8 mouse cellular contexts compared by ENCODE assay signal in the genomic region with DNA sequence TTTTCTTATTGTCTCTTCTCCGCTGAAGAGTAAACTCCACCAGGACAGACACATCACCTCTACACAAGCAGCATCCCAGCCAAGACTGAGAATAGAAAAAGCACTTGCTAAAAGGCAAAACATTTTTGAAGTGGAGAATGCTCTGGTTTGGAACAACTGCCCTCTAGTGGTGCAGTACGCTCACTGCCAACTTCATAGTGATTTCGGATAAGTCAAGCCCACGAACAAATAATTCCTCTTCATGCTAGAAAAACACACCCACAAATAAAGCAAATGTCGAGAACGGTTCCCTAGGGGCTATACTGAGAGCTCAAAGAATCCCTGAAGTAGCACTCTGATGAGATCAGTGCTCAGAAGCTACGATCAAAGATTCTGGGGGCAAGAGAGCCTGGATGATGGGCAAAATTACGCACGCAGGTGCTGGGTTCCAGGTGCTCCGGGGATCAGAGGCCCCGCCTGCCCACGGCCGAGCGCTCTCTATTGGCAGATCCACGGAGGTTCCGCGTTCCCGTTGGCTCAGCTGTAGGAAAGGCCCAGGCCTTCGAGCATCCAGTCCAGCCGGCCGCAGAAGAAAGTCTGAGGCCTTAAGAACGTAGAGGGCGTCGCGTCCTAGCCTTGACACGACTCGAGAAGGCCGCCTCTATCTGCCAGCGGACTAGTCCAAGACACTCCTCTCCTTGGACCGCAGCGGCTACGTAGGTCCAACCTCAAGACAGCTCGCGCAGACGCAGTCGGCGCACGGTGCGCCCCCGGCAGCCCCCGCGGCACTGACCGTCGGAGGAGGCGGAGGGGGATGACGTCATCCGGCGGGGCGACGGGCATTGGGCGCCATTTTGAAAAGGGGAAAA. TPM values are rescaled to one million over a fixed set of nuclear protein-coding genes. Genes with fewer than 3 reads are reported as not detected.
DNase-seq lines count a peak whose midpoint lies in the region; ATAC-seq lines count a peak whose summit lies in the region.

TSS of gene Ppp2r2d (plus strand) at position 536 of the 848 bp plus-strand sequence.
TSS of gene Mapk1ip1 (minus strand) at position 730 of the 848 bp plus-strand sequence.

- peak within 1 kb of the TSS; percentile 94 for H3K27ac ChIP-seq in hindbrain, embryonic 11.5 days (ENCODE audit: low read depth, low read length)

- H3K9me3 ChIP-seq in hindbrain, embryonic 11.5 days (ENCODE audit: control insufficient read depth, low read length), result no peaks in the 10 kb centered on the region

- DNase-seq in Muller cell, postnatal 12 days (ENCODE audit: inconsistent ontology term), result peak; percentile 98
- DNase-seq in cerebellum, adult 9-11 months, result peak; percentile 97
- peak; percentile 86 to 95 for DNase-seq in frontal cortex, adult 2 months (ENCODE audit: extremely low spot score in 1 of 2, low spot score in 1 of 2)
- peak; percentile 98 for DNase-seq in hindbrain, embryonic 11.5 days (ENCODE audit: low spot score)
- peak; percentile 97 for DNase-seq in layer of hippocampus, postnatal 10 days (ENCODE audit: low spot score in 2 of 2)
- DNase-seq in lung, postnatal 10 days, result peak; percentile 98
- peak; percentile 97 for DNase-seq in ovary, postnatal 36 days (ENCODE audit: low spot score)
- DNase-seq in thymus, postnatal 25 days, result peak; percentile 94

- H3K27me3 ChIP-seq in hindbrain, embryonic 11.5 days (ENCODE audit: control insufficient read depth, insufficient read depth, low read length), result no peaks in the 10 kb centered on the region

- under 1% methylated on average over 50 of the region's 51 CpGs for WGBS in hindbrain, embryonic 11.5 days

- H3K4me2 ChIP-seq in hindbrain, embryonic 11.5 days (replicated peaks; ENCODE audit: low read depth, low read length), result peak within 1 kb of the TSS; percentile 85

- peak within 1 kb of the TSS; percentile 98 for H3K4me3 ChIP-seq in hindbrain, embryonic 11.5 days (ENCODE audit: low read depth, low read length)

- peak within 1 kb of the TSS; percentile 94 for H3K9ac ChIP-seq in hindbrain, embryonic 11.5 days (ENCODE audit: low read depth, low read length)

- H3K4me1 ChIP-seq in hindbrain, embryonic 11.5 days (replicated peaks; ENCODE audit: control insufficient read depth, insufficient read depth, low read length), result peaks cover 11% of the 10 kb centered on the region

- no peaks in the 10 kb centered on the region for H3K36me3 ChIP-seq in hindbrain, embryonic 11.5 days (ENCODE audit: control insufficient read depth, insufficient read depth, low read length)

- peak; percentile 93 for ATAC-seq in hindbrain, embryonic 11.5 days (ENCODE audit: low FRiP score)

RNA-seq across cellular contexts. Expression of gene Ppp2r2d, which starts in this region (rescaled TPM):
- polyA plus RNA-seq in frontal cortex, adult 2 months (2012; rRNA removed), result 62.3 and 64.9 TPM in 2 replicates
- 80.0 and 88.5 TPM in 2 replicates for polyA plus RNA-seq in hindbrain, embryonic 11.5 days (2014; fragmentation: Nextera tagmentation; extraction: Ambion mirVana)
- total RNA-seq in layer of hippocampus, postnatal 10 days (2021), result 10 to 100 TPM; 93.4 to 95.9 TPM

RNA-seq across cellular contexts. Expression of gene Mapk1ip1, which starts in this region (rescaled TPM):
- 94.0 and 97.6 TPM in 2 replicates for polyA plus RNA-seq in frontal cortex, adult 2 months (2012; rRNA removed)
- polyA plus RNA-seq in hindbrain, embryonic 11.5 days (2014; fragmentation: Nextera tagmentation; extraction: Ambion mirVana), result 16.4 and 17.1 TPM in 2 replicates
- total RNA-seq in layer of hippocampus, postnatal 10 days (2021), result 10 to 100 TPM; 38.5 to 38.6 TPM

Comparison
In these comparisons a context has a peak if more than half of its experiments do, and no peak if none do; other contexts are left out.
1. Peak in every context shown above with its lines: DNase-seq, ATAC-seq, H3K4me3 ChIP-seq and H3K27ac ChIP-seq.